8 mouse cellular contexts compared by ENCODE assay signal in the genomic region with DNA sequence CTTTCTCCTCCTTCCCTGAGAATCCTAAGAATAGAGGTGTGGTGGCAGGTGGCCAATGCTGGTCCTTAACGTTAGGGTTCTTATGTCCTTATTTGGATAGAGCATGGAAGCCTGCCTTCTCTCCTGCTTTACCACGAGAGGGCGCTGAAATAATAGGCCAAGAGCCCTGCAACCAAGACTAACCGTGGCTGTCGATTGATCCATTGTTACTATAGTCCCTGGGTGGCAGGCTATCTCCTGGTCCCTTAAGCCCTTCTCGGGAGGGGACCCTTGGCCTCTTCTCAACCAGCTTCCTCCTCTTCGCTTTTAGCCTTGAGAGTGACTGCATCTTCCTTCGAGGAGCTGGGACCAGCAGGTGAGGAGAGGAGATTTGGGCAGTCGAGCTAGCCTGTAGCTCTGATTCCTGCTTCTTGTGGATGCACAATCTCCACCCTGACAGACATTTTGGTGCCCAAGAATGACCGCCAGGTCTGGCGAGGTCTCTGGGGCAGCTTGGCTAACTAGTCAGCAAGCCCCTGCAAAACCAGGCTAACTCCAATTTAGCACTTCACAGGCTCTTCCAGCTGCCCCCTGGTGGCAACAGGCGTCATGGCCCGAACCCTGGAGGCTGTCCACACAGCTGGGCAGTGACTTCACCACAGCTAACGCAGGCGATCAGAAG. TPM values are rescaled to one million over a fixed set of nuclear protein-coding genes. Genes with fewer than 3 reads are reported as not detected.
A peak's percentile ranks its signal among the peaks of the same experiment; 100 is the strongest.
DNase-seq lines count a peak whose midpoint lies in the region; ATAC-seq and TF ChIP-seq lines count a peak whose summit lies in the region.

No protein-coding gene starts in this region.

- 8% methylated on average over 15 of the region's 15 CpGs for WGBS in embryonic facial prominence, embryonic 10.5 days
- WGBS in intestine, postnatal 0 days, result 8% methylated on average over 15 of the region's 15 CpGs
- 5% methylated on average over 15 of the region's 15 CpGs for WGBS in midbrain, embryonic 11.5 days

- no peaks in the 10 kb centered on the region for H3K4me1 ChIP-seq in testis, adult 2 months (ENCODE audit: control insufficient read depth, insufficient read depth, low read length)
- H3K4me1 ChIP-seq in embryonic facial prominence, embryonic 10.5 days, result peaks cover 13% of the 10 kb centered on the region
- H3K4me1 ChIP-seq in intestine, postnatal 0 days (replicated peaks; ENCODE audit: control insufficient read depth, insufficient read depth, low read length), result no peaks in the 10 kb centered on the region
- H3K4me1 ChIP-seq in midbrain, embryonic 11.5 days (ENCODE audit: control insufficient read depth, insufficient read depth, low read length), result peaks cover 2% of the 10 kb centered on the region; the same call in 1 of the 2 replicates

- peak; percentile 86 for ATAC-seq in granulocyte monocyte progenitor cell, adult 5-6 weeks (replicated peaks; ENCODE audit: poor library complexity, severe bottlenecking)
- peak; percentile 74 for ATAC-seq in intestine, postnatal 0 days
- peak; percentile 89 for ATAC-seq in midbrain, embryonic 11.5 days (ENCODE audit: low FRiP score)

- intact Hi-C loops in left cerebral cortex, postnatal 36 days (cut with DNase I), result loop anchor here (1.0 to 2.0 kb wide), 3 partner anchors 92 to 211 kb away; no protein-coding TSS in a partner anchor

- no peaks in the 10 kb centered on the region for H3K9me3 ChIP-seq in embryonic facial prominence, embryonic 10.5 days
- H3K9me3 ChIP-seq in intestine, postnatal 0 days (ENCODE audit: control insufficient read depth), result no peaks in the 10 kb centered on the region
- no peaks in the 10 kb centered on the region for H3K9me3 ChIP-seq in midbrain, embryonic 11.5 days (ENCODE audit: control insufficient read depth, low read length)

- no peak overlapping the region for H3K4me3 ChIP-seq in testis, adult 2 months (ENCODE audit: control insufficient read depth, low read depth, low read length)
- H3K4me3 ChIP-seq in embryonic facial prominence, embryonic 10.5 days, result peak overlapping the region; percentile 53
- 0 out of 2 replicates have a peak overlapping the region, but pooled peaks have one; percentile 11 for H3K4me3 ChIP-seq in intestine, postnatal 0 days (ENCODE audit: low read depth, low read length)
- H3K4me3 ChIP-seq in midbrain, embryonic 11.5 days (ENCODE audit: low read depth, low read length), result peak overlapping the region; percentile 26

- no peaks in the 10 kb centered on the region for H3K36me3 ChIP-seq in testis, adult 2 months (ENCODE audit: control insufficient read depth, insufficient read depth, low read length)
- no peaks in the 10 kb centered on the region for H3K36me3 ChIP-seq in embryonic facial prominence, embryonic 10.5 days (replicated peaks)
- no peaks in the 10 kb centered on the region for H3K36me3 ChIP-seq in intestine, postnatal 0 days (ENCODE audit: control insufficient read depth, insufficient read depth)
- no peaks in the 10 kb centered on the region for H3K36me3 ChIP-seq in midbrain, embryonic 11.5 days (ENCODE audit: control insufficient read depth, insufficient read depth, low read length)

- TF ChIP-seq CTCF in testis, adult 2 months (IDR thresholded peaks at IDR 0.05; ENCODE audit: control insufficient read depth, insufficient read depth, insufficient replicate concordance, low read depth, low read length), result peak; percentile 64; the same call in 1 of the 2 replicates
- TF ChIP-seq CTCF in intestine, postnatal 0 days (IDR thresholded peaks at IDR 0.05; ENCODE audit: low read depth), result peak; percentile 87

- no peak for DNase-seq in testis, postnatal 14 days (ENCODE audit: low spot score)
- DNase-seq in embryonic facial prominence, embryonic 10.5 days (ENCODE audit: low spot score), result peak; percentile 88
- peak; percentile 70 to 72 for DNase-seq in left cerebral cortex, postnatal 36 days (ENCODE audit: low spot score in 2 of 2)
- peak; percentile 97 for DNase-seq in midbrain, embryonic 11.5 days (ENCODE audit: low spot score, missing footprints)
- peak; percentile 73 for DNase-seq in right cerebral cortex, postnatal 4 days

- H3K27ac ChIP-seq in testis, adult 2 months (ENCODE audit: control insufficient read depth, insufficient read depth, low read depth, low read length), result no peak overlapping the region
- H3K27ac ChIP-seq in embryonic facial prominence, embryonic 10.5 days (replicated peaks), result peak overlapping the region; percentile 78
- no peak overlapping the region for H3K27ac ChIP-seq in intestine, postnatal 0 days (ENCODE audit: low read depth, low read length)
- no peak overlapping the region for H3K27ac ChIP-seq in midbrain, embryonic 11.5 days (ENCODE audit: low read depth, low read length)

- TF ChIP-seq POLR2A in testis, adult 2 months (IDR thresholded peaks at IDR 0.05; ENCODE audit: control insufficient read depth, low read depth, low read length), result no peak

- H3K27me3 ChIP-seq in testis, adult 2 months (ENCODE audit: control insufficient read depth, insufficient read depth, low read length), result no peaks in the 10 kb centered on the region
- 0 out of 2 replicates have a peak, but pooled peaks cover 4% of the 10 kb centered on the region for H3K27me3 ChIP-seq in embryonic facial prominence, embryonic 10.5 days (replicated peaks; ENCODE audit: low read depth, poor library complexity, severe bottlenecking)
- no peaks in the 10 kb centered on the region for H3K27me3 ChIP-seq in intestine, postnatal 0 days (replicated peaks; ENCODE audit: control insufficient read depth, insufficient read depth, low read length)
- H3K27me3 ChIP-seq in midbrain, embryonic 11.5 days (ENCODE audit: control insufficient read depth, insufficient read depth, low read length), result no peaks in the 10 kb centered on the region; the same call in 1 of the 2 replicates

- peak overlapping the region; percentile 62 for H3K4me2 ChIP-seq in intestine, postnatal 0 days (replicated peaks; ENCODE audit: low read depth)
- peak overlapping the region; percentile 69 for H3K4me2 ChIP-seq in midbrain, embryonic 11.5 days

- no peak overlapping the region for H3K9ac ChIP-seq in intestine, postnatal 0 days (ENCODE audit: low read depth, low read length)
- peak overlapping the region; percentile 67 for H3K9ac ChIP-seq in midbrain, embryonic 11.5 days (ENCODE audit: low read length)

RNA-seq across cellular contexts. Expression of a gene that starts 40.6 kb away (rescaled TPM):
- 3.1 and 4.2 TPM in 2 replicates for polyA plus RNA-seq in testis, adult 2 months (2012; rRNA removed)
- polyA plus RNA-seq in embryonic facial prominence, embryonic 10.5 days (2016; fragmentation: Nextera tagmentation; extraction: Ambion mirVana), result 9.1 and 9.9 TPM in 2 replicates
- 106 and 114 TPM in 2 replicates for total RNA-seq in granulocyte monocyte progenitor cell, adult 5-6 weeks (2014; fragmentation: Nextera tagmentation)
- total RNA-seq in granulocyte monocyte progenitor cell, adult 5-6 weeks (2017), result 53.9 and 56.5 TPM in 2 replicates
- polyA plus RNA-seq in intestine, postnatal 0 days (2015; fragmentation: Nextera tagmentation; extraction: Ambion mirVana), result 4.4 and 4.6 TPM in 2 replicates
- total RNA-seq in left cerebral cortex, postnatal 36 days (2021), result 10 to 100 TPM; 18.0 to 24.7 TPM
- 11.1 and 12.4 TPM in 2 replicates for polyA plus RNA-seq in midbrain, embryonic 11.5 days (2014; fragmentation: Nextera tagmentation; extraction: Ambion mirVana)

RNA-seq across cellular contexts. Expression of a gene that starts 58.0 kb away (rescaled TPM):
- 7.3 and 8.2 TPM in 2 replicates for polyA plus RNA-seq in testis, adult 2 months (2012; rRNA removed)
- polyA plus RNA-seq in embryonic facial prominence, embryonic 10.5 days (2016; fragmentation: Nextera tagmentation; extraction: Ambion mirVana), result 0.06 TPM in 1 of 2 replicates, not detected in the other
- total RNA-seq in granulocyte monocyte progenitor cell, adult 5-6 weeks (2014; fragmentation: Nextera tagmentation), result 35.8 and 43.0 TPM in 2 replicates
- 19.3 and 19.4 TPM in 2 replicates for total RNA-seq in granulocyte monocyte progenitor cell, adult 5-6 weeks (2017)
- 0.50 and 0.75 TPM in 2 replicates for polyA plus RNA-seq in intestine, postnatal 0 days (2015; fragmentation: Nextera tagmentation; extraction: Ambion mirVana)
- total RNA-seq in left cerebral cortex, postnatal 36 days (2021), result under 1 TPM; 0.42 to 0.95 TPM
- 0.23 TPM in 1 of 2 replicates, not detected in the other for polyA plus RNA-seq in midbrain, embryonic 11.5 days (2014; fragmentation: Nextera tagmentation; extraction: Ambion mirVana)
